Mouse (Mus musculus): Measurements from ENCODE around the gene Wdr27. TPM values are rescaled to one million over a fixed set of nuclear protein-coding genes. Genes with fewer than 3 reads are reported as not detected.

Wdr27 gene
- total and polyA plus RNA-seq, 3 experiments, result 0.66 to 1.7 TPM; not detected in 1

DNA sequence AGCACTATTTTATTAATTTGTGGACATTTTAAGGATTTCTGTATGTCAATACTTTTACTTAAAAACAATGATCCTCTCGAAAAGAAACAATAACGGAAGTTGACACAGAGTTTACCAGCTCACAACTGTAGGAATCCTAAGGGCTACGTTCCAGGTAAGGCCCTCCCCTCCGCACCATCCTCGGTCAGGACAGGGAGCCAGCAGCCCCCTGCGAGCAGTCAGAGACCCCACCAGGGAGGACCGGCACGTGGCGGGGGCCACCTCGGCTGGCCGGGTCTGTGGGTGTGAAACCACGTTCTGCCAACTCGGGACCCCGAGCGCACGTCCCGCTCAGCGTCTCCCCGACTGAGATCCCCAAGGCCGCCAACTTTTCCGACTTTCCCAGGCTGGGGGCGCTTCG lies 17.6 kb upstream of the Wdr27 start:
- ATAC-seq (ENCODE audit: extremely low read depth, insufficient number of reproducible peaks, low FRiP score, poor library complexity, severe bottlenecking) (no peak), DNase-seq (ENCODE audit: low spot score) (peak; percentile 10)
- TF ChIP-seq CTCF (IDR thresholded peaks at IDR 0.05; ENCODE audit: low read depth, low read length) (no peak), GATA1 (IDR thresholded peaks at IDR 0.05; ENCODE audit: borderline replicate concordance, low read length) (no peak), GATA2 (IDR thresholded peaks at IDR 0.05; ENCODE audit: borderline replicate concordance, low read depth, low read length) (no peak), POLR2AphosphoS5 (IDR thresholded peaks at IDR 0.05; ENCODE audit: insufficient replicate concordance, low read depth, low read length) (no peak), TAL1 (conservative IDR thresholded peaks at IDR 0.05; ENCODE audit: low read depth, low read length) (no peak)
- Histone ChIP-seq H3K27me3 (ENCODE audit: insufficient read depth, low read length) (no peaks in the 10 kb centered on the region), H3K4me1 (ENCODE audit: insufficient read depth, low read depth, low read length) (peaks cover 19% of the 10 kb centered on the region), H3K9me3 (replicated peaks) (no peaks in the 10 kb centered on the region), H3K36me3 (replicated peaks) (peaks cover 26% of the 10 kb centered on the region), H3K4me3 (ENCODE audit: low read depth, low read length) (peak overlapping the region; percentile 84)

DNA sequence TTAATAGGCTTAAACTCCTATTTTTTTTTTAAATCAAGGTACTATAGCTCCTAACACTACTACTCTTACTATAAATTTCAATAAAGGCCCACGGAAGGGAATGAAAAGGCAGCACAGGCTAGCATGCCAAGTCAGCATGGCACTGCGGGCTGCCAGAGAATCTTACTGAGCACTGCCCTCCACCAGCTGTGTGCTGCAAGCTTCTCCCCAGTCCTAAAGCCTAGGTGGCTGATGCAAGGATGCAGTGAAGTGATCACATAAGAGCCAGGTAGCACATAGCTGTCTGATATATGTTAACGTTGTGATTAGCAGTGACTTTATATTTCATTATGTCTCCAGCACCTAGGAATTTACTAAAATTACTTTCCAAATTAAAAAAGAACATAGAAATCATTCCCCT lies 17.0 kb upstream of the Wdr27 start:
- TF ChIP-seq TAL1 (conservative IDR thresholded peaks at IDR 0.05; ENCODE audit: low read depth, low read length) (no peak), POLR2AphosphoS5 (IDR thresholded peaks at IDR 0.05; ENCODE audit: insufficient replicate concordance, low read depth, low read length) (no peak), CTCF (IDR thresholded peaks at IDR 0.05; ENCODE audit: low read depth, low read length) (no peak), GATA2 (IDR thresholded peaks at IDR 0.05; ENCODE audit: borderline replicate concordance, low read depth, low read length) (no peak), GATA1 (IDR thresholded peaks at IDR 0.05; ENCODE audit: borderline replicate concordance, low read length) (no peak)
- Histone ChIP-seq H3K4me1 (ENCODE audit: insufficient read depth, low read depth, low read length) (peaks cover 19% of the 10 kb centered on the region), H3K36me3 (replicated peaks) (peaks cover 29% of the 10 kb centered on the region), H3K27me3 (ENCODE audit: insufficient read depth, low read length) (no peaks in the 10 kb centered on the region), H3K9me3 (replicated peaks) (no peaks in the 10 kb centered on the region), H3K4me3 (ENCODE audit: low read depth, low read length) (peak overlapping the region; percentile 84)
- DNase-seq (ENCODE audit: low spot score), result peak; percentile 25
- no peak for ATAC-seq (ENCODE audit: extremely low read depth, insufficient number of reproducible peaks, low FRiP score, poor library complexity, severe bottlenecking)

DNA sequence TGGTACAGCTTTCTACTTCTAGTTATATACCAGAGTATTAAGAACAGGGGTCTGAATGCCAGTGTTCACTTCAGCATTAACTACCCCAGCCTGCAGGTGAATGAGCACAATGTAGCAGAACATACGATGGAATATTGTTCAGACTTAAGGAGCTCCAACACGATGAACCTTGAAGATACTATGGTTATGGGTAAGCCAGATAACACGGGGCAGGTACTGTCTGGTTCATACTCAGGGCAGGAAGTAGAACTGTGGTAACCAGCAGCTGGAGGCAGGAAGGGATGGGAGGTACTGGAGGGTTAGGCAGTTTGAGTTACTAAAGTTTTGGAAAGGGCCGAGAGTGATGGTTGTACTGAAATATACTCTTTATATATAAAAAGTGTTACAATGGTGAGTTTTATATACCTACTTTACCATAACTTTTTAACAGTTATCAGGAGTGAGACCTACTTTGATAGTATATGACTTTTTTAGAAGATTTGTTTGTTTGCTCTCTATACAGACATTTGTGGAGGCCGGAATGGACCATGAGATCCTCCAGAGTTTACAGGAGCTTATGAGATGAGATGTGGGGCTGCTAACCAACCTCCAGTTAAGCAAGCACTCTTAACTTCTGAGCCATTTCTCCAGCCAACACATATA lies 15.8 kb upstream of the Wdr27 start:
- no peaks in the 10 kb centered on the region for H3K27me3 ChIP-seq (ENCODE audit: insufficient read depth, low read length)
- DNase-seq (ENCODE audit: low spot score) (no peak), ATAC-seq (ENCODE audit: extremely low read depth, insufficient number of reproducible peaks, low FRiP score, poor library complexity, severe bottlenecking) (no peak)
- H3K4me3 ChIP-seq (ENCODE audit: low read depth, low read length), result no peak overlapping the region; the same call in 1 of the 2 replicates
- H3K9me3 ChIP-seq (replicated peaks), result no peaks in the 10 kb centered on the region
- peaks cover 41% of the 10 kb centered on the region for H3K36me3 ChIP-seq (replicated peaks)
- H3K4me1 ChIP-seq (ENCODE audit: insufficient read depth, low read depth, low read length), result peaks cover 25% of the 10 kb centered on the region
- TF ChIP-seq TAL1 (conservative IDR thresholded peaks at IDR 0.05; ENCODE audit: low read depth, low read length) (no peak), CTCF (IDR thresholded peaks at IDR 0.05; ENCODE audit: low read depth, low read length) (no peak), GATA2 (IDR thresholded peaks at IDR 0.05; ENCODE audit: borderline replicate concordance, low read depth, low read length) (no peak), POLR2AphosphoS5 (IDR thresholded peaks at IDR 0.05; ENCODE audit: insufficient replicate concordance, low read depth, low read length) (no peak), GATA1 (IDR thresholded peaks at IDR 0.05; ENCODE audit: borderline replicate concordance, low read length) (no peak)

DNA sequence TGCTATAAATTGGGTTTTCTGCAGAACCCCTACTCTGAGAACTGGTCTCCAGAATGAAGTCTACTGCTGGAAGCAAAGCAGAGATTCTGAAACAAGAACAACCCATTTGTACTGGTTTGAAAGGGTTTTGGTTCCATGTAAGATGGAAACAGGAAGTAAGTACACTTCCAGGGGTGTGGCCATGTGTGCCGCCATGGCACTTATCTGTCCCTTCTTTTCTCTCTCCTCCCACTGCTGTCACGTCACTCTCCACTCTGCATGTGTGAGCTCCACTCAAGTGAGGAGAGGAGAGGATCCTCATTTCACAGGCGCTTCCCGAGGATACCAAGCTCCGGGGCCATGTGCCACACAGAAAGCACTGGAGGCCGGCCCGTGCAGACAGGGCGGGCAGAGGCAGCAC lies 10.5 kb upstream of the Wdr27 start:
- Histone ChIP-seq H3K9me3 (replicated peaks) (no peaks in the 10 kb centered on the region), H3K36me3 (replicated peaks) (peaks cover 85% of the 10 kb centered on the region), H3K4me3 (ENCODE audit: low read depth, low read length) (no peak overlapping the region), H3K27me3 (ENCODE audit: insufficient read depth, low read length) (no peaks in the 10 kb centered on the region), H3K4me1 (ENCODE audit: insufficient read depth, low read depth, low read length) (peaks cover 21% of the 10 kb centered on the region)
- TF ChIP-seq GATA1 (IDR thresholded peaks at IDR 0.05; ENCODE audit: borderline replicate concordance, low read length) (no peak), CTCF (IDR thresholded peaks at IDR 0.05; ENCODE audit: low read depth, low read length) (no peak), GATA2 (IDR thresholded peaks at IDR 0.05; ENCODE audit: borderline replicate concordance, low read depth, low read length) (no peak), POLR2AphosphoS5 (IDR thresholded peaks at IDR 0.05; ENCODE audit: insufficient replicate concordance, low read depth, low read length) (no peak), TAL1 (conservative IDR thresholded peaks at IDR 0.05; ENCODE audit: low read depth, low read length) (no peak)
- ATAC-seq (ENCODE audit: extremely low read depth, insufficient number of reproducible peaks, low FRiP score, poor library complexity, severe bottlenecking) (peak; percentile 49), DNase-seq (ENCODE audit: low spot score) (peak; percentile 8)

GRCm38 (mm10) chr17:14949161-14949827 lies 6.3 kb upstream of the Wdr27 start:
- Histone ChIP-seq H3K36me3 (replicated peaks) (peaks cover 93% of the 10 kb centered on the region), H3K9me3 (replicated peaks) (no peaks in the 10 kb centered on the region), H3K4me1 (ENCODE audit: insufficient read depth, low read depth, low read length) (peaks cover 24% of the 10 kb centered on the region), H3K27me3 (ENCODE audit: insufficient read depth, low read length) (no peaks in the 10 kb centered on the region), H3K4me3 (ENCODE audit: low read depth, low read length) (no peak overlapping the region)
- ATAC-seq (ENCODE audit: extremely low read depth, insufficient number of reproducible peaks, low FRiP score, poor library complexity, severe bottlenecking) (no peak), DNase-seq (ENCODE audit: low spot score) (no peak)
- TF ChIP-seq GATA1 (IDR thresholded peaks at IDR 0.05; ENCODE audit: borderline replicate concordance, low read length) (no peak), CTCF (IDR thresholded peaks at IDR 0.05; ENCODE audit: low read depth, low read length) (no peak), GATA2 (IDR thresholded peaks at IDR 0.05; ENCODE audit: borderline replicate concordance, low read depth, low read length) (no peak), POLR2AphosphoS5 (IDR thresholded peaks at IDR 0.05; ENCODE audit: insufficient replicate concordance, low read depth, low read length) (no peak), TAL1 (conservative IDR thresholded peaks at IDR 0.05; ENCODE audit: low read depth, low read length) (no peak)

DNA sequence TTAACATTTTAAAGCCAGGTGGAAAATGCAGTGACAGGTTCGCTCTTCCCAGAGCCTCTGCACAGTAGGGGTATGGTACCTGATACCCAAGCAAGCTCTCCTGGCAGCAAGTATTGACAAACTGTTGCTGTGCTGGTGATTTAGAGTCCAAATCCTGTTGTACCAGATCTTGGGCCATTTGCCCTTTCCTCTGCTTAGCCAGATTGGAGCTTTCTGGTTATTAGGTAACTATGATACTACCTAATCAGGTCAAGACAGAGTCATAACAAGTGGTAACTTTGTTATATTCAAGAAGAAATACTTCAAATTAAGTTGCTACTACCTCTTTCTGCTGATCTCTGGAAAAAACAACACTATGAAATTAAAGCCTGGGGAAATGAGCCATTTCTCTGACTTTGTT lies 1.6 kb upstream of the Wdr27 start:
- H3K9me3 ChIP-seq (replicated peaks), result no peaks in the 10 kb centered on the region
- ATAC-seq (ENCODE audit: extremely low read depth, insufficient number of reproducible peaks, low FRiP score, poor library complexity, severe bottlenecking) (no peak), DNase-seq (ENCODE audit: low spot score) (no peak)
- no peaks in the 10 kb centered on the region for H3K27me3 ChIP-seq (ENCODE audit: insufficient read depth, low read length)
- H3K36me3 ChIP-seq (replicated peaks), result peaks cover 55% of the 10 kb centered on the region
- no peak overlapping the region; the same call in 1 of the 2 replicates for H3K4me3 ChIP-seq (ENCODE audit: low read depth, low read length)
- TF ChIP-seq GATA2 (IDR thresholded peaks at IDR 0.05; ENCODE audit: borderline replicate concordance, low read depth, low read length) (no peak), GATA1 (IDR thresholded peaks at IDR 0.05; ENCODE audit: borderline replicate concordance, low read length) (no peak), CTCF (IDR thresholded peaks at IDR 0.05; ENCODE audit: low read depth, low read length) (no peak), TAL1 (conservative IDR thresholded peaks at IDR 0.05; ENCODE audit: low read depth, low read length) (no peak), POLR2AphosphoS5 (IDR thresholded peaks at IDR 0.05; ENCODE audit: insufficient replicate concordance, low read depth, low read length) (no peak)
- peaks cover 30% of the 10 kb centered on the region for H3K4me1 ChIP-seq (ENCODE audit: insufficient read depth, low read depth, low read length)
